Mouse (Mus musculus) hindbrain, embryonic 11.5 days (tissue): ENCODE data around the gene Crygs. TPM values are rescaled to one million over a fixed set of nuclear protein-coding genes. Genes with fewer than 3 reads are reported as not detected.
"Not testable (repeated sequence)": the region's sequence is repeated elsewhere in the genome, so short reads cannot be mapped to it uniquely, and the experiment has no call there.

Source experiments
- ATAC-seq: fragments of 200-750 bp; cut with Nextera tagmentation; 2 replicates; pipeline ENCODE4 v1.8.0; 2017; ENCODE audit warnings: mild to moderate bottlenecking, moderate TSS enrichment, moderate library complexity; ENCODE audit not compliant: low FRiP score
- DNase-seq: peaks from one replicate; pipeline ENCODE4 v3.0.0-alpha.2; 2015; ENCODE audit warnings: low spot score
- H3K27ac ChIP-seq: fragments of 300-500 bp; sonication (generic); 2 replicates; pipeline ENCODE4 v1.5.1; 2014; ENCODE audit warnings: mild to moderate bottlenecking, low read depth, low read length
- H3K27me3 ChIP-seq: fragments of 300-500 bp; sonication (generic); 2 replicates; pipeline ENCODE4 v1.6.1; 2014; ENCODE audit warnings: mild to moderate bottlenecking, low read length, moderate library complexity, mixed read lengths; ENCODE audit not compliant: control insufficient read depth, insufficient read depth
- H3K36me3 ChIP-seq: fragments of 300-500 bp; sonication (generic); 2 replicates; pipeline ENCODE4 v1.6.1; 2014; ENCODE audit warnings: mild to moderate bottlenecking, low read length, moderate library complexity, mixed read lengths; ENCODE audit not compliant: control insufficient read depth, insufficient read depth
- H3K4me1 ChIP-seq: fragments of 300-500 bp; sonication (generic); replicated peaks from 2 replicates; pipeline ENCODE4 v1.6.1; 2014; ENCODE audit warnings: low read length, mixed read lengths; ENCODE audit not compliant: control insufficient read depth, insufficient read depth
- H3K4me2 ChIP-seq: fragments of 300-500 bp; sonication (generic); replicated peaks from 2 replicates; pipeline ENCODE4 v1.6.1; 2014; ENCODE audit warnings: mild to moderate bottlenecking, low read depth, low read length
- H3K4me3 ChIP-seq: fragments of 300-500 bp; sonication (generic); 2 replicates; pipeline ENCODE4 v1.5.1; 2014; ENCODE audit warnings: low read depth, low read length
- H3K9ac ChIP-seq: fragments of 300-500 bp; sonication (generic); 2 replicates; pipeline ENCODE4 v1.6.1; 2014; ENCODE audit warnings: low read depth, low read length
- H3K9me3 ChIP-seq: fragments of 300-500 bp; sonication (generic); 2 replicates; pipeline ENCODE4 v1.6.1; 2016; ENCODE audit warnings: low read length; ENCODE audit not compliant: control insufficient read depth
- WGBS: fragments of 180-500 bp; shearing (Covaris S2); extraction: QIAGEN DNeasy Blood & Tissue Kit; methylation state at CpG from one replicate; pipeline ENCODE4 v1.1.7; 2014; 5-methylcytosine and 5-hydroxymethylcytosine counted together
- polyA plus RNA-seq: library from polyadenylated mRNA; unstranded; fragments of >200 nt; fragmentation: Nextera tagmentation; extraction: Ambion mirVana; gene quantifications from 2 replicates; pipeline ENCODE4 v1.2.1, GENCODE M21; 2014

Gene Crygs
- polyA plus RNA-seq, 1 experiment from 2014 or later = 0.26 TPM

DNA sequence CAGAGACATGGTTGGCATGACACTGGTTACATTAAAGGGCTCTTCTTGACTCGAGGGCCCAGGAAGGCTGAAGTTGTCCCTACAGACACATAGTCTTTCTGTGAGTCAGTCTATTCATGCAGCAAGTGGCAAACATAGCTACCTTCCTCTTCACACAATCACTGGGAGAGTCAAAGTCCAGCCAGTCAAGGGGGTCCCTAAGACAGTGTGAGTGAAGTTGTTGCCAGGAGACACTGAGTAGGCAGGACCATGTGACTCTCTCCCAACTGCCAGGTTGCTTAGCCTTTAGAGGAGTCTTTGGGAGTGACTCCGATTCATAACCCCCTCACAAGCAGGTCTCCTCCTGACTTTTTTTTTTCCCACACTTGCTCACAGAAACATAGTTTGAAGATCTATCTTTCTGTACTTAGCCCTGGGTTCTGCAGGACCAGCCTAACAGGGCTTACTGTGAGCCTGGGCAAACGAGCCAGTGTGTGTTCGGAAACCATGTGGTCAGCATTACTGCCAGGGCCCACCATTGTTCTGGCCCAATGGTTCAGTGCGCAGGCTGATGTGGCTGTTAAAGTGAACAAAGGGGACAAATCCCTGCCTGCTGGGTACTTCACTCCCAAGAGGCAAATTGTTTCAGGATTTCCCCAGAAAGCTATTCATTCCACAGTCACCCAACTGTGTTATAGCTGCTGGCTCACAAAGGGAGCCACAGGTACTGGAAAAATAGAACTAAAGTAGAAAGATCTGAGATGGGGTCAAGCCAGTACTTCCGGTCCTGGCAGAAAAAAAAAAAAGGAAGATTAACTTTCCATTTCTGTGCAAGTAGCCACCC lies 11.1 kb downstream of the Crygs start:
- DNase-seq (peak; percentile 63), ATAC-seq (peak; percentile 87)
- no peak overlapping the region for H3K4me3 ChIP-seq
- 0 out of 2 replicates have a peak, but pooled peaks cover 4% of the 10 kb centered on the region for H3K4me1 ChIP-seq
- H3K27me3 ChIP-seq = peaks cover 29% of the 10 kb centered on the region
- WGBS = 22% methylated on average over 6 of the region's 6 CpGs
- H3K27ac ChIP-seq = no peak overlapping the region
- H3K9ac ChIP-seq = no peak overlapping the region
- no peaks in the 10 kb centered on the region for H3K9me3 ChIP-seq
- H3K36me3 ChIP-seq = no peaks in the 10 kb centered on the region
- H3K4me2 ChIP-seq = no peak overlapping the region

DNA sequence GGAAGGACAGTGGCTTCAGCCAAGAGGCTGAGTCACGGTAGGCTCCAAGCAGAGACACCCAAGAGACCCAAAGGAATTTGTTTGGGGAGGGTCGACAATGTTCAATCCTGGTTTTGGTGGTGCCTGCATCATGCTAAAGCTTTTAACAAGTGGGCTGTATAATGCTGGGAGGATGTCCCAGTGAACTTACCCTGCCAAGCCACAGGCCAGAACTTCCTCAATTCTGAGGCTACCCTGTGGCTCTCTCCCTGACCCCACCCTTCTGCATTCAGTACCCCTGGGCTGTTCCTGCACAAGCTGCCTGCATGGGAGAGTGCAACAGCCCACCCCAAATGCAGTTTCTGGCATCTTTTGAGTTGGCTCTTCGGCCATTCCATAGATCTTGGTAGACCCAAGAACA lies 12.9 kb downstream of the Crygs start:
- ATAC-seq = no peak
- Histone ChIP-seq H3K4me2 (no peak overlapping the region), H3K9ac (no peak overlapping the region), H3K36me3 (no peaks in the 10 kb centered on the region), H3K4me3 (no peak overlapping the region), H3K27ac (no peak overlapping the region), H3K27me3 (peaks cover 28% of the 10 kb centered on the region), H3K4me1 (0 out of 2 replicates have a peak, but pooled peaks cover 4% of the 10 kb centered on the region), H3K9me3 (no peaks in the 10 kb centered on the region)
- whole genome bisulfite sequencing = 89% methylated on average over 3 of the region's 3 CpGs
- DNase-seq = no peak

DNA sequence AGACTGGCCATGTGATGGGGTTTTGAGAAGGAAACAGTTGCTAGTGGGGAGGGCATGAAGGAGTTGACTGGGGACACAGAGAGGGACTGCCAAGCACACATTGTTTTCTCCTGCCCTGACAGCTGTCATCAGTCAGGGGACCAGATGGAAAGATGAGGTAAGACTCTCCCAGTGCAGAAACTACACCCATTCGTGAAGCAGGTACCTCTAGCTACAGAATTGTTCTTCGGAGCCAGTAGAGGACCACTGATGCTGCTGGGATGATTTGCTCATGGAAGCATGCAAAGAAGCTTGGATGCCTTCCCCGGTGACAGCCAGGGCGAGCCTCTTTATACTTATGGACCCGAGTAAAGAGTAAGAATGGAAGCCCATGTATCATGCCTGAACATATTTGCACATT lies 13.9 kb downstream of the Crygs start:
- Histone ChIP-seq H3K4me2 (no peak overlapping the region), H3K27me3 (peaks cover 22% of the 10 kb centered on the region), H3K4me1 (0 out of 2 replicates have a peak, but pooled peaks cover 4% of the 10 kb centered on the region), H3K27ac (no peak overlapping the region), H3K36me3 (no peaks in the 10 kb centered on the region), H3K9me3 (no peaks in the 10 kb centered on the region), H3K9ac (no peak overlapping the region), H3K4me3 (no peak overlapping the region)
- ATAC-seq (no peak), DNase-seq (no peak)
- WGBS = 81% methylated on average over 5 of the region's 5 CpGs

DNA sequence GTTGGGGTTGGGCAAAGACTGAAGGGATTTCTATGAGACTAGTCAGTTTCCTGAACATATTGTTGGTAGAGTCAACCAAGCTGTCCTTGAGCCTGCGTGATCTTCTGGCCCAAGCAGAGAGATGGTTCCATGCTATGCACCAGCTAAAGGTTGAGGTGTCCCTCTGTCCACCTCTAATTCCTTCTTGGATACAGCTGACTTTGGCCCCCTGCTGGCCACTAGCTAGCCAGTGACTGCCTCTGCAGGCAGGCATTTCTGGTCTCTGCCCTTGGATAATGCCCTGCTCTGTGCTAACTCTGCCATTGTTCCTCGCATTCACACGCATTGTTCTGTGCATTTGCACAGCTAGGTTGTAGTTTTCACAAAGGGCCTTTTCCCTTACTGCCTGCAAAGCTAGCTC lies 15.9 kb downstream of the Crygs start:
- Histone ChIP-seq H3K9ac (no peak overlapping the region), H3K4me3 (no peak overlapping the region), H3K4me2 (no peak overlapping the region), H3K36me3 (no peaks in the 10 kb centered on the region), H3K27ac (no peak overlapping the region), H3K4me1 (0 out of 2 replicates have a peak, but pooled peaks cover 2% of the 10 kb centered on the region), H3K9me3 (no peaks in the 10 kb centered on the region), H3K27me3 (peaks cover 20% of the 10 kb centered on the region)
- ATAC-seq (no peak), DNase-seq (peak; percentile 41)
- WGBS = 53% methylated on average over 3 of the region's 3 CpGs

DNA sequence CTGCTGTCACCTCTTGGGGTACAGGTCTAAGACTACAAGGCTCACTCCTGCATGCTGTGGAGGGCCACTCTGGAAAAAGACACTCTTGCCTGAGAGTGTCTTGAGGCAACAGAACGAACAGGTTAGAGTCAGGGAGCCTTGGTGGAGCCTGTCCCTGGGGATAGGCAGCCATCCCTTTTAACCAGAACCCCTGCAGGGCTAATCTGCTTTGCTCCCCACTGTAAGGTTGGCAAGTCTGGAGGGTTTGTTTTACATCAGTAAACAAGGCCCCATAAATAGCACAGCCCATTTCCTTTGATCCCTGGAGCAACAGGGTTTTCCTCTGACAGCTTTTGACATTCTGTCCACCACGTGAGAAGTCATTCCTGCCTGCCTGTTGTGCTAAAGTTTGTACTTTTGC lies 20.1 kb downstream of the Crygs start:
- ATAC-seq (no peak), DNase-seq (no peak)
- Histone ChIP-seq H3K9ac (no peak overlapping the region), H3K4me3 (no peak overlapping the region), H3K4me1 (0 out of 2 replicates have a peak, but pooled peaks cover 2% of the 10 kb centered on the region), H3K27ac (no peak overlapping the region), H3K36me3 (no peaks in the 10 kb centered on the region), H3K4me2 (no peak overlapping the region), H3K9me3 (no peaks in the 10 kb centered on the region), H3K27me3 (peaks cover 6% of the 10 kb centered on the region)
- WGBS = 10% methylated on average over 2 of the region's 2 CpGs

DNA sequence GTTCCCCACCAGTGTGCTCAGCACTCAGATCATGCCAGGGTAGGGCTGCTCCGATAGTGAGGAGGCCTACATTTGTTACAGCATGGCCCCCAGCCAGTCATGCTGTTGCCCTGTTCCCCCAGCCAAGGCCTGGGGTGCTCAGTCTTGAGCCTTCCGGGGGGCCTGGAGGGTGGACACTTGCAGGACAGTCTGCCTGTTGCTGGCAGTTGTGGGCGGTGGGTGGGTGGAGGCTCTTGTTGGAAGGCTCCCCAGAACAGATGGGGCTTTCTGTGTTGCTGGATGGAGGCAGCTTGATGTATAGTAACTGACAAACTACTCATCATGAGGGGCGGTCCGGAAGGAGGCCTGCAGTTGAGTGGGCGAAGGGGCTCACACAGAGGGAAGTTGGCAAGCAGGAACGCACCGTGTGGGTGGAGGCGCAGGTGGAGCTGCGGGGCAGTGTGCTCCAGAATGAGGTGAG lies 21.4 kb downstream of the Crygs start:
- no peak overlapping the region for H3K4me3 ChIP-seq
- no peak overlapping the region for H3K27ac ChIP-seq
- H3K9me3 ChIP-seq = no peaks in the 10 kb centered on the region
- no peaks in the 10 kb centered on the region for H3K27me3 ChIP-seq
- ATAC-seq = no peak
- DNase-seq = no peak
- H3K4me1 ChIP-seq = no peaks in the 10 kb centered on the region
- 51% methylated on average over 10 of the region's 10 CpGs for WGBS
- H3K9ac ChIP-seq = no peak overlapping the region
- no peak overlapping the region for H3K4me2 ChIP-seq
- no peaks in the 10 kb centered on the region for H3K36me3 ChIP-seq

DNA sequence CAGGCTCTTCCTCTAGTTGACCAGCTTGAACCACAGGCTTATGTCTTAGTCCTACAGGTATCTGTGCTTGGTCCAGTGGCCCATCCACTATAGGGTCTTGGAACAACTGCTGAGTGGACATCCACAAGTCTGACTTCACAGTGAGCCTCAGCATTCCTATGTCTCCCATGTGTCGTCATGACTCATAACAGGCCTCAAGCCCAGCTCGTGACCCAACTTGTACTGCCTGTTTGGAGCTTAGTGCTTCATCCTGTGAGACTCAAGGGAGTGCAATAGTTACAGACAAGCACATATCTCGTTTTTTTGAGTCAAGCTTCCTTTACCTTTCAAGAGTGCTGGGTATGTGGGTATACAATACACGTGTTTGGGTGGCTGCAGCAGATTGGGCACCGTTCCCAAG lies 28.7 kb downstream of the Crygs start:
- Histone ChIP-seq H3K27ac (no peak overlapping the region), H3K27me3 (no peaks in the 10 kb centered on the region), H3K9ac (no peak overlapping the region), H3K9me3 (no peaks in the 10 kb centered on the region), H3K36me3 (no peaks in the 10 kb centered on the region), H3K4me2 (no peak overlapping the region), H3K4me1 (no peaks in the 10 kb centered on the region), H3K4me3 (no peak overlapping the region)
- no peak for ATAC-seq
- no peak for DNase-seq
- 88% methylated on average over 5 of the region's 5 CpGs for WGBS

DNA sequence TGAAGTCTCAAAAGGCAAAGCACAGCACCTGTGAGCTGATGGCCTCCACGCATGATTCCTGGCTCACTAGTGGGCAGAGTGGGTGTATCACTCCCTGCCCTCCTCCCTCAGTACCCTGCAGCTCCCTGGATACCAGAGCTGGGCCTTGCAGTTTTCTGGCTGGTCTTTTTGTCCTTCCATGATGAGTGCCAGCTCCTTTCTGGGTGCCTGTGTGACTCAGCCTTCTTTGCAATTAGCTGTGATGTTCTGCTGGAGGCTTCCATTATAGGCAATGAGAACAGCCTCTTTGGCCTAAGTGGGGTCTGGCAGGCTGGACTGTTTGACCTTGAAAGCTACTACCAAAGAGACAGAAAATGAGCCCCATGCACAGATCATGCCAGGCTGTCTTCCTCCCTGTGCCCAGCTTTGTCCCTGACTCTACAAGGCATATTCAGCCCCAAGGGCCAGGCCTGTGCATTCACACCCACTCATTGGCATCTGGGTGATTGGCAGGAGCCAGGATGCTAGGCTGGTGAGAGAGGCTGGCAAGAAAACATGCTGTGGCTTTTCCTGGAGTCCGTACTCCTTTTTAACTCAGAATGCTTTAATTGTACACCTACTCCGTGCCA lies 32.0 kb downstream of the Crygs start:
- H3K27me3 ChIP-seq = no peaks in the 10 kb centered on the region
- 86% methylated on average over 3 of the region's 3 CpGs for WGBS

DNA sequence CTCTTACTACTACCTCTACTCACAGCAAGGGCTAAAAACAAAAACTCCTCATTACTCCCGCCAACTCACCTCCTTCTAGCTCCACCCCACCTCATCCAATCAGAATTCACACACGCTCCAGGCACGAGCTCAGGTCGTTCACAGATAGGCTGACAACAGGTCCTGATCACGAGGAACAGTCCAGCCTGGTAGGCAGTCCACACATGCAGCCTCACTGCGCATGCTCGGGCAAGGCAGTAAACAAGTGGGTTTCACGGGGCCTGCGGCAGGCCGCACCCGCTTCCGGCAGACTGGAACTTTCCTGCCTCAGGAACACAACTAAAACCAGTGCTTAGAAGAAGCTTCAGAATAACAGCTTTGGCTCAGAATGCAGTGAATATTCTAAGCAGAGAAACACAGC lies 33.1 kb downstream of the Crygs start:
- not testable (repeated sequence) for H3K27ac ChIP-seq, H3K27me3 ChIP-seq, H3K4me2 ChIP-seq, H3K4me3 ChIP-seq, H3K4me1 ChIP-seq, ATAC-seq, H3K36me3 ChIP-seq, DNase-seq, H3K9ac ChIP-seq, H3K9me3 ChIP-seq
- 92% methylated on average over 12 of the region's 12 CpGs for WGBS

More for the DNA sequence above, 32.0 kb downstream of the Crygs start:
- H3K4me1 ChIP-seq = no peaks in the 10 kb centered on the region
- no peaks in the 10 kb centered on the region for H3K9me3 ChIP-seq
- H3K36me3 ChIP-seq = no peaks in the 10 kb centered on the region
- no peak overlapping the region for H3K4me2 ChIP-seq
- H3K27ac ChIP-seq = no peak overlapping the region
- ATAC-seq = no peak
- H3K4me3 ChIP-seq = no peak overlapping the region
- no peak for DNase-seq
- no peak overlapping the region for H3K9ac ChIP-seq
